Mouse (Mus musculus) embryonic fibroblast, embryonic 13.5 days (primary cell): ENCODE measurements at regions not wholly inside any gene's neighbourhood (a gene's known extent, or its start where the extent isn't known, plus 50 kb on each side); places are given as distances from the start of the nearest gene placed in this dataset.

ENCODE experiments used
- CTCF ChIP-seq: IDR thresholded peaks from 2 replicates; pipeline ENCODE4 v1.5.1; 2011; ENCODE audit warnings: mild to moderate bottlenecking, control low read depth, low read length, moderate library complexity, borderline replicate concordance; ENCODE audit not compliant: insufficient read depth
- POLR2A ChIP-seq: IDR thresholded peaks from 2 replicates; pipeline ENCODE4 v1.6.1; 2011; ENCODE audit warnings: low read depth, mild to moderate bottlenecking, control low read depth, low read length, moderate library complexity

DNA sequence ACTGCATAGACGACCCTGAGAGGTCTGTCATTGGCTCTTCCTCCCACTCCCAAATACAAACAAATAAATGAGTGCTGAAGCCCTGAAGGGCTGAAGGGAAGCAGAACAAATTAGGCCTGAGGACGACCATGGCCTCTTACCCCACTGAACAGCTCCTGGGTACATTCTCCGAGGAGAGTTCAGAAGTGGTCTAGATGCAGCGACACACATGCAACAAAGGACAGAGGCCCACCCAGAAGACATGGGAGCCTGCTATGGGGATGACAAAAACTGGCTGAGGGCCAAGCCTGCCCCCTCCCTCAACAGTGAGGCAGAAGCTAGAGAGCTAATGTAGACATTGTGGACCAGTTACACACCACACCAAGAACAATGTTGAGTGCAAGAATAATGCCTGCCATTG is 87.3 kb downstream of the Adamts15 start:
- TF ChIP-seq POLR2A: no peak
- TF ChIP-seq CTCF: no peak
